Mouse (Mus musculus) frontal cortex, adult (tissue): ENCODE measurements around the gene Inpp4b.
A peak's percentile ranks its signal among the peaks of the same experiment; 100 is the strongest.

ENCODE experiments used
- ATAC-seq: cut with Nextera tagmentation; 2 replicates; pipeline ENCODE4 v1.9.2; 2017; ENCODE audit warnings: mild to moderate bottlenecking, moderate library complexity, mixed read lengths; ENCODE audit not compliant: low TSS enrichment

The Inpp4b gene

DNA sequence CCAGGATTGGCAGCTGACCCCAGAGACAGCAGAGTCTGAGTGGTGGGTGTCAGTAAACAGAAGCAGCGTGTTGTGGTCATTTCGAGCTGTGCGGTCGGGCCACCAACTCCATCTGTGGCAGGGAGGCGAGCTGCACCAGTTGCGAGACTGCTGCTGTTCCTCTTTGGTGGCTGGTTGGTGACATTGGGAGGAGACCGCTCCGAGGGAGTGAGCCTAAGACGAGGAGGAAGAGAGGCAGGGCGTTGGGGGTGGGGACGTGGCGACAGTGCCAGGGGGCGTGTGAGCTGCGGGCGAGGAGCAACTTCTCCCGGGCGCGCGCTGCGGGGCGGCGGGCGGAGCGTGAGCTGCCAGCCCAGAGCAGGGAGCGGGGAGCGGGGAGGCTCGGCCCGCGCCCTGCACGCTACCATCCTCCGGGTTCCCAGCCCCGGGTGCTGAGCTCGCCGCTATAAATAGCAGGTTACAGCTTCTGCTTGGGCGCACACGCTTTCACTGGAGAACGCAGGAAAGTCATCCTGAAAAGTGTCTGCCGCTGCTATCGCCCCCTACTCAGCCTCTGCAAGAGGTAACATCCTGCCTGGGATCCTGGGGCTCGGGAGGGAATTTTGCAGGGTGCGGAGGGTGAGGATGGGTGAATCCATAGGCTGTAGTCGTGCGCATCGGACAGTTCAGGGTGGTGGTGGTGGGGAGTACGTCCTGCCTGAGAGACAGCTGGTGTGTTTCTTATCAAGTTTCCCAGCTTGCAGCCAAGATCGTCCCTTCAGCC, at the start of gene Inpp4b:
Gene Inpp4b (plus strand): TSS at position 321 of the 763 bp plus-strand sequence.
- ATAC-seq = peak; percentile 75

DNA sequence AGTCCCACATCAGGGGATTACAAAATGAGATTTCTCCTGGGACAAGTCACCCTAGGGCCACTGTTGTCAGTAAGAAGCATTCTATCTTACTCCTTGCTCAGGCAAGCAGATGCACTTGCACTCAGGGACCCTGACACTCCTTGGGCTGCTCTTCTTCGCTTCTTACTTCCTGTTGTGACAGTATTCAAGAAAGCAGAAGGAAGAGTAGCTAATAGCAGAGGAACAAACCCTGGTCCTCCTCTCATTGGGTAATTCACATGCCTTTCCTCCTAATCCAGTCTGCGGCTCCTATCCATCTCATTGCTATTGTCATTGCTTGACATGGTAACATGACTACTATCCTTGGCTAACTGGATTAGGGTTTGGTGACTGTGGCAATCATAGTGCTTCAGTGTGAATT, 7.1 kb upstream of the Inpp4b start:
- ATAC-seq = no peak

DNA sequence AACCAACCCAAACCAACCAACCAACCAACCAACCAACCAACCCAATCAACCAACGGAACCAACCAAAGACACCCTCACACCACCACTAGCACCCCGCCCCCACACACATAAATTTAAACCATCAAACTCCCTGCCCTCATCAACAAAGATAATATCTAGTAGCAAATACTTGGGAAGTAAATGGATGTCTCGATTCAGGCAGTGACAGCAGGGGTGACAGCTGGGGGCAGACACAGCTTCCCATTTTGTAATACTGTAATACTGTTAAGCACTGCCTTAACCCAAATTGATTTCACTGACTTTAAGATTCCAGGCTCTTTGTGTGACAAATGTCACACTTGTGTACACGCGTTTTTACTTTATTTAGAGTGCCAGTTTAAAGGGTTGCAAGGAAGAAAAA, 1.2 kb upstream of the Inpp4b start:
- no peak for ATAC-seq

DNA sequence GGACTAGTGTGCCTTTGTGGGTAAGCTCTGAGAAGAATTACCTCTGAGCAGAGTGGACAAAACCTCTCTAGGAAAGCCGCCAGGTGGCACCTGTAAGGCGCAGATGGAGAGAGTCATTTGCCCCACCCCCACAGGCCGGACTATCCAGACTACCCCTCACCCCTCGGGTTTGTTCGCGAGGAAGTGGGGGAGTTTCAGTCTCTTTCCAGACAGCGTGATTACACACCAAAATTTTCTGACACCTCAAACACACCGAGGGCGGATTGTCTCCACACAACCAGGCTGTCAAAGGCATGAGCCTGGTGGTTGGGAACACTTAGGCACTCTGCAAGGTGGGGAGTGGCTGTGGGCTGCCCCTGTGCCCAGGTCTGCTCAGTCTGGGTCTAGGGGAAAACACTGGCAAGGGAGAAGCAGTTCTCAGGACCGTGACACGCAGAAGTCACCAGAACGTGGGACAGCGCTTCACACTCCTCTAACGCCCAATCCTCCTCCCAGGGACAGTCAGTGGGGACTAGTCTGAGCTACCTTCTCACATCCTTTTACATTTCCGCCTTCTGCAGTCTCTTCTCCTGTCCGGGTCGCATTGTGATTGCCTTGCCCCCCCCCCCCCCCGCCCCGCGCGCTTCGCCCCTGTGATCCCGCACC, 643 bp upstream of the Inpp4b start:
- peak; percentile 79 for ATAC-seq

DNA sequence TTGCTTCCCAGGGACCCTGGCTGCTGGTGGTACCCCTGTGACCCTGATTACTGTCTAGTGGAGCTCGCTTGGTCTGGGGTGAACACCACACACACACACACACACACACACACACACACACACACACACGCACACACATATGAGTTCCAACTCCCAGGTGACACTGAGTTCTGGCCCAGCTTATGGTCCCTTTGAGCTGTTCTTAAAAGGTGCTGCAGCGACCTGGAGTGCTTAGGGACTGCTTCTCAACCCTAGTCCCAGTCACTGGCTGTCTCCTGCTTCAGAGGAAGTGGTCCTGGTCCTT, 595 bp downstream of the Inpp4b start:
- ATAC-seq = no peak

DNA sequence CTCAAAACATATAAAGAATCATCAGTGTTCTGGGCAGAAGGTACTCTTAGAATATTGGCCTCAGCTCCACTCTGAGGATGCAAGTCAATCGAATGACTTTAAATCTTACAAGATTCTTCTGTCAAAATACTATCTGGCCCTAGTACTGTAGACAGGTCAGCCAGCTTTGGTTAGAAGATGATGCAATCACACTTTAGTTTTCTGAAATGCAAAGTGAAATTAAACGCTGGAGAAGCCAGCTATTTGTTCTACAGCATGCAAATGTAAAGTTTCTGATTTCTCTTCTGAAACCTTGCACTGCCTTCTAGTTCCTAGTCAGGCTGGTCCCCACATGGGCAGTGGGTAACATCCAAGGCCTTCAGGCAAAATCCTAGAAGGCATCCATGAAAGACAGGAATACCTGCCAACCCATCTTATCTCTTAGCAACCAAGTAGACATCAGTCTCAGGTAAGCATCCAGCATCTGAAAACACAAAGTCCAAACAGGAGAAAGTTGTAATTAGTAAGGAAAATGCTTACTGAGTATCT, 2.9 kb downstream of the Inpp4b start:
- no peak for ATAC-seq

DNA sequence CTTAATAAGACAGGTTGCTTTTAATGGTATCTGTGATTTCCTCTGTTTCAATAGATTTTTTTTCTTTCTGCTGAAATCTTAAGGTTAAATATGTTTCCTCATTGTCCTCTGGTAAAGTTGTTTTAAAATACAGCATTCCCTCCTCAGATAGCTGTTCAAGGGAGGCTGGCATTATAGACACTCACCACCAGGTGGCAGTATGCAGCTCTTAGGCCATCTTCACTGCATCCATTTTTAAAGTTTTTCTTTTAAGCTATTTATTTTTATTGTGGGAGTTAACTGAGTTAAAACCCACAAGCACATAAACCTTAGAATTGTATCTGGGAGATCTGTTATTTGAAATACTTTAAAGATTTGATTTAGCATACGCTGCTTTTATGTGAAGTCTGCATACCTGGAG, 7.1 kb downstream of the Inpp4b start:
- ATAC-seq = peak; percentile 81; the same call in 1 of the 2 replicates

DNA sequence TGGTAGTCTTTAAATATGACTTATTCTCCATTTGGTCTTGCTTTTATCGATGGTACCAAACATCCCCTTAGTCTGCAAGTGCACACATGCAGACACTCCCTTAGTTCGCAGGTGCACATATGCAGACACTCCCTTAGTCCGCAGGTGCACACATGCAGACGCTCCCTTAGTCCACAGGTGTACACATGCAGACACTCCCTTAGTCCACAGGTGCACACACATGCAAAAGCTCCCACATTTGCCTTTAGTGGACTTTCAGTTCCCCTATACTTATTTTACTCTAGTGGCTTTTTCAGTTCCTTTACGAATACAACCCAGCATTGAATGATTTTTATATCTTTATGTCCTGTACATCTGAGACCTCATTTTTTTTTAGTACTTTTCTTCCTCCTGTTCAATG, 11.1 kb downstream of the Inpp4b start:
- ATAC-seq = no peak

DNA sequence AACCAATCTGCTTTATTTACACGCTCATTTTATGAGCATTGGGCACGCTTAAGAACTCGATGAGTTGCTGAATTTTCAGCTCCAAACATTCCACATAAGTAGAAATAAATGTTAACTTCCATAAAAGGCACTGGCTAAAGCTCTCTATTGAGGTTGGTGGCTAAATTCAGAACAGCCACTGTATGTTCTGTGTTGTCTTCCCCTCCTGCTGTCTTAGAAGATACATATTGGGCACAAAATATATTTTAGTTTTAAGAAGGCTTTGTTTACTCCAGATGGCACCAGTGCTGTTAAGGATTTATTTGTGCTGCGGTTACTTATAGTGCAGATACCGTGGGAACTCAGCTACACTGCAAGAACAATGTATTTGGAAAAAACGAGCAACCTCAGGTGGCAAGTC, 15.8 kb downstream of the Inpp4b start:
- peak; percentile 62 for ATAC-seq

DNA sequence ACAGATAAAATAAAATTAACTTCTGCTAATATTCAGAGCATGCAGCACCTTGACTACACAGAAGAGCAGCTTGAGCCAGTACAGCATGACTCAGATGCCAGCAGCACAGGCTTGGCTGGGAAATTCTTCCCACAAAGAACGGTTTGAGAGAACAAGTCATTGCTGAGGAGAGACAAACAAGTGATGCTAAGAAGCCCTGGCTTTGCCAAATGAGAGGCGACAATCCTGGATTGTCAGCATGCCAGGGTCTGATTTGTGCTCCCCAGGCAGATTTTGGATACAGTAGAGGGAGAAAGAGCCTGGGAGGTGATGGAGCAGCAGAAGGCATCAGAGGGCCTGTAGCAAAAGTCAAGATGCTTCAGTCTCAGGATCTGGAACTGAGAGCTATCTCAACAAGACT, 18.2 kb downstream of the Inpp4b start:
- ATAC-seq = peak; percentile 97

DNA sequence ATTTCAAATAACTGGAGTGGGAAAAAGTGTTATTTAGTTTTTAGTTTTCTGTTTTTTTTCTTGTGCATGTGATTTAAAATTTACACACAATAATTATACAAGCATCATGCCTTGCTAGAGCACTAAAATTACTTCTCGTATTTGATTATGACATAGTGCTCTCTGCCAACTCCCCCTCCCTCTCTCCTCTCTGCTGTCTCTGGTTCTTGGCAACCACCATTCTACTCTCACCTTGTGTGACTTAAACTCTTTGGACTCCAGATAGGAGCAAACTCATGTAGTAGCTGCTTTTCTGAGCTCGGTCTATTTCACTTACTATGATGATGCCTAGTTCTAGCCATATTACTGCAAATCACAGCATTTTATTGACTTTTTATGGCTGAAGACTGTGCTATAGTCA, 18.8 kb downstream of the Inpp4b start:
- ATAC-seq = no peak

DNA sequence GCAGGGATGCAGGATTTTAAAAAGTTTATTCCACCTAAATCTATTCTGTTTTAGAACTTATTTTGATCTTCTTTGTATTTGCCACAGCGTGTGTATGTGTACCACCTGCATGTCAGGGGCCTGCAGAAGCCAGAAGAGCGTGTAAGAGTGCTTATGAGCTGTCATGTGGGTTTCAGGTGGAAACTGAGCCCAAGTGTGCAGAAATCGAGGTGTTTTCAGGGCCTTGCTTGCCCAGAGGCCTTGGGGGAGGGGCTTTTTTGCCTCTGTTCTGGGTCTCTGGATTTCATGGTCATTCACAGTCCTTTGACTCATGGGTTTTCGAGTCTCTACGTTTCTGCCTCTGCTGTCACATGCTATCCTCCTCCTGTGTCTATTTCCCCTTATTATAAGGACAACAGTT, 28.3 kb downstream of the Inpp4b start:
- ATAC-seq = no peak

DNA sequence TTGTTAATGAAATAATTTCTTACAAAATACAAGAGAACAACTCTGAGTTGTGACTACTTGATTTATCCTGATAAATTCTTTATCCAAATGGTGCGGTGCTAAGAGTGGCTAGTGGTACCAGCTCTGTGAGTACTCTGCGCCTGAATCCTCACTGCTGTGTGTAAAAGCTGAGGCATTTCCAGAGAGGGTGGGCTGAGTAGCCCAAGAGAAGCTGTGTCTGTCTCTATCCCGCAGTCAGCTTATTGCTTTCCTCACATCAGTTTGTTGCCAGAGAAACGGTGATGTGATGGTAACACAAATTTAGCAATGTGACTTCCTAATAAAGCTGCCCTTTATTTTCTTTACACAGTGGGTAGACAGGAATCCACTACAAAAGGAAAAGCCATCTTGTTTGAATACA, 29.5 kb downstream of the Inpp4b start:
- ATAC-seq = no peak

DNA sequence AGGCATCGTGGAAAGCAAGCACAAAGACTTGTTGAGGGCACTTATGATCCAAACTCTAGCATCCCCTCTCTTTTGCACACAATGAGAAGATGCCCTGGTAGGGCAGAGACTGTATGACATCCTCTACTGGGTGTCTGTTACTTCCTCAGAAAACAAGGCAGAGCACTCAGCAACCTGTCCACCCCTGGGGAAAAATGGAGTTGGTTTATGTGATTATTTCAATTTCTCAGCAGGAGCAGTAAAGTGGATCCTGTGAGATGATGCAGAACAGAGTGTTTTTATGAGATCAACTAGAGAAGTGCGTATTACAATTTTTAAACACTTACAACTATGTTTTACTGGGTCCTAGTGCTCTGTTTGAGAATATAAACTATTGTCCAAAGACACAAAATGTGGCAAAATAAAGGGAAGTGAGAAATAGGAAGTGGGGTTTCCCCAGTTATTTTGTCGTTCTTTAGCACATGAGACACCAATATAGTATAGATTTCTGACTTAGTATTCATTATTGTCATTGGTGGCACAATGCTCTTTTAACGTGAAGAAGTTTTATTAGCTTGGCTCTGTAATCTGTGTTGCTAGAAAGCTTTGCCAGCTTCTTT, 32.6 kb downstream of the Inpp4b start:
- ATAC-seq = no peak

DNA sequence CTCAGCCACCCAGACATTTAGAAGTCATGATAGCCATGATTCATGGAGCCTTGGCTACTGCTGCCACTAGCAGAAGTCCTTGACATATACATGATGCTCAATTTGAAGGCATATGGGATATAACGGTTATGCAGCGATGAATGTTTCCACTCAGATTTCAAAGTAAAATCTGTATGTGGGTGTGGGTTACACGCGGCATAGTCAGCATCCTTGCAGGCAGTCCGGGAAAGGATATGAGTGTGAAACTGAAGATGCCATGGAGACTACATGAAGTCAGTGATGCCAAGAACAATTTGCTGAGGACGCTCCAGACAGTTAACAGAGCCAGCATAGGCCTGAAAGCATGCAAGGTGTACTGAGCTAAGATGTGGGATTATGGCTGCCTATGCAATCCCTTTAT, 46.6 kb downstream of the Inpp4b start:
- ATAC-seq = peak; percentile 77

DNA sequence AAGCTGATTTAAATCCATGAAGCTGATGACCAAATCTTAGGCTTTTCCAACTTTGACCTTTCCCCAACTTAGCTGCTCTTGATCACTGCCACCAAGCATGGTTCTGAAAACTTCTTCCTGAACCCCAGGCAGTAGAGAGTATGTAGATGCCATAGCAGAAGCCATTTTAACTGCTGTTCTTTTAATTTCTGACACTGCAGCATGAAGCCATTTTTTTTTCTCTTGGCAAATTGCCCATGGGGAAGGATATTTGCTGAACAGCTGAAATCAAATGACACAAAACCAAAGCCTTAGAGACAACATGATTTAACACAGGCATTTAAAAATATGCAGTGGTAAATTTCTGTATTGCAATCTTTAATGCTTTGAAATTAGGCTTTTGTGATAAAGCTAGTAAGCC, 56.7 kb downstream of the Inpp4b start:
- no peak for ATAC-seq

DNA sequence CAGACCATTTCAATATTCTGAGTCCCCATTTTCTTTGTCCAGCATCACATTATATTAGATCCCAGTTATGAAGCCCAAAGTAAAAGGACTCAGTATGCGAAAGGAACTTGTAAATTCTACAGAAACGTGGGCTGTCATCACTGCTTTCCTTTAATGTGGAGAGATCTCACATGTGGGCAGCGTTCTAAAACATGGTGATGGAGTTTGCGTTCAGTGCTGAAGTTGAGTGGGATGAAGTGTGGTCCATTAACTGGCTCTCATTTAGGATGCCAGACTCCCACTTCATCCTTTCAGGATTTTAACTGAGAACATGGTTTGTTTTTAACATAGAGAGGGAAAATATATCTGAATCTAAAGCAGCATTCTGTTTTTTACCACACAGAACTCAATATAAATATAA, 57.1 kb downstream of the Inpp4b start:
- ATAC-seq = peak; percentile 98

DNA sequence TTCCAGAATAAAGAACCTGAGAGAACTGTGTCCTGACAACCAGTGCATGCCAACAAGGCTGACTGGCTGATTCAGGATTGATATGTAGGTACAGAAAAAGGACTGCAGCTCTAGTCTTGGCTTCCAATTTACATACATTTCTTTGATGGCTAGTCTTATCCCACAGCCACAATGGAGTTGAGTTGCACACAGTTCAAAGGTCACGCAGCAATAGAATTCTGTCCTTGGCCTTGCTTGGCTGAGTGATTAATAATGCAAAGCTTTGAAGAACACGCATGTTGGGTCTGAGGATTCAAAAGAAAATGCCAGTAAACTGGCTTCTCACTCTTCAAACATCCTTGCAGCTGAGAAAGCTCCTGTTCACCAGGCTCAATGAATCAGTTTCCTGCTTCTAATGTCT, 70.4 kb downstream of the Inpp4b start:
- ATAC-seq = no peak

DNA sequence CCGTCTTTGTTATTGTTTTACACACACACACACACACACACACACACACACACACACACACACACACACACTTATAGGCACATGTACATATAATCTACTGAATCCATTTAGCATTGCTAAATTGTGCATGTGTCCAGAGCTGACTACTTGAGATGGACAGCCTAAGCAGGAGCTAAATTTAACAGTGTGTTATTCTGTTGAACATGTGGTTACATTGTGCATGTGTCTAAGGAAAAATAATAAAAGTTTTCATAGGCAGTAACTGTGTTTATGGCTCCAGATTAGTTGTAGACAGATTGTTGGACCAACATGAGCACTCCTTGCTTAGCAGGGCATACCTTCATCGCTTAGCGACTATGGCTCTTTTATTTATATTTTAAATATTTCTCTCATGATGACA, 101.6 kb downstream of the Inpp4b start:
- no peak for ATAC-seq

DNA sequence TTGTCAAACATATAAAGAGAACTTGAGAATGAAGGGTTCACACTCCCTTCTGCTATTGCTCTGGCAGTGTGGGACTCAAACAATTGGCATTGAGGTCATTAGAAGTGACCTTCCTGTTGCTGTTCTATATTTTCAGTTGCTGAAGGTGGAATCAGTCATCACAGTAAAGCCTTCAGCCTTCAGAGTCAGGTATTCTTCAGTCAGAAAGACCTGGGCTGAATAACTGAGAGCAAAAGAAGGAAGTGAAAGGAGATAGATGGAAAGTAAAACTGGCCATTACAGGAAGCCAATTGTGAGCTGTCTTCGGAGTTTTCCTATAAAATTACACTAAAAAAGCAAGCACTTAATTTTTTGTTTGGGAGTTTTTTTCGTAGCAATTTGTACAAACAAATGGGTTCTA, 107.4 kb downstream of the Inpp4b start:
- ATAC-seq = no peak

DNA sequence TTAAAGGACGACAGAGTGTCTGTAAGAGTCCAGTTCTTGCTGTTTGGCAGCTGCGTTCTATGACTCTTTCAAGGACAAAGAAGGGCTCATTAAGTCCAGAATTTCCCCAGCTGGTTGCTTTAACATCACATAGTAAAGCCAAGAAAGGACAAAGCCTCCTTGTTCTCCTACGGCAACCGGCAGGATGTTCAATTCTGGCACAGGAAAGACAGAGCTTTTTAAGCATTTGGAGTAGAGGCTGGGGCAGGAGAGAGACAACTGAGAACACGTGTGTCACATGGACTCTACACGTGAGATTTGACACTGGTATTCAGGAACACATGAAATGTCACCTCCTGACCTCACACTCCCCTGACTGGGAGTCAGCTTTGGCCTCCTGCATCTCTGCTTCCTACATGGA, 109.7 kb downstream of the Inpp4b start:
- peak; percentile 16; the same call in 1 of the 2 replicates for ATAC-seq

DNA sequence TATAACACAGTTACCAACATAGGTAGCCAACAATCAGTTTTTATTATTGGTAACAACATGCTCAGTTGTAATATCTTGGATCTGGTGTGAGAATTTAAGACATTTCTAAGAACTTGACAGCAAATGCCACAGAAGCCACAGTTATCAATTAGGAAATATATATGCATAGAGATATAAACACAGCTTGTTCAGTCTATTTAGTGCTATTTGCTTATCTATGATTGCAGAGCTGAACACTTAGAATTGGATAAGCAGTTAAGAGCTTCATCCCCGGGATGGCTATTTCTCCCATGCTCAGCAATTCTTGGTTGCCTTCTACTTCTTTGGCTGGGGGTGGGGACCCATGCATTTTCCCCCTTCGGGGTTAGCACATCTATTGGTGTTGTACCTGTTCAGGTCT, 112.5 kb downstream of the Inpp4b start:
- ATAC-seq = no peak

DNA sequence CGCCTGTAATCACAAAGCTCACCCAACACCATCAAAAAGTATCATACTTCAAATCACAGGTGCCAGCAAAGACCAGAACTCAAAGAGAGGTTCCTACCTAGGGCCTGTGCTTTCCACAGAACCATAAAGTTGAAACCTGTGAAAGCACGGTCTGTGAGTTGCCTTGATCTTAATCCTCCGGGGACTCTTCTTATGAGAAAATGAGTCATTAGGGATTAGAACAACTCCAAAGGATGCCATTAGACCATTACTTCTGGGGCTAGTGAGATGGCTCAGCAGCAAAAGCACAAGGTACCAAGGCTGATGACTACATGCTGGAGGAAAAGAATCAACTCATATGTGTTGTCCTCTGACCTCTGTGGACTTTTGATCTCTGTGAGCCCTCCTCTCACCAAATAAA, 121.4 kb downstream of the Inpp4b start:
- ATAC-seq = no peak
